Mouse (Mus musculus) Patski (cell line): ENCODE measurements at regions not wholly inside any gene's neighbourhood (a gene's known extent, or its start where the extent isn't known, plus 50 kb on each side); places are given as distances from the start of the nearest gene placed in this dataset.

Source experiments
- ATAC-seq: fragments of 100-300 bp; one replicate; pipeline ENCODE4 v1.8.0; 2021
- CTCF ChIA-PET: fragments of 350-600 bp; sonication (Branson Sonifier 250); formaldehyde crosslinking; loops from one replicate; lab custom pipeline; 2022; ENCODE audit warnings: inconsistent platforms; lab: Charles Lee
- POLR2A ChIA-PET: fragments of 350-600 bp; sonication (Branson Sonifier 250); formaldehyde crosslinking; loops from one replicate; lab custom pipeline; 2022; ENCODE audit warnings: antibody characterized with exemption, inconsistent platforms; lab: Charles Lee
- DNase-seq: peaks from one replicate; pipeline ENCODE4 v3.0.0-alpha.2; 2011; ENCODE audit warnings: low read depth, low spot score
- H3K27me3 ChIP-seq: fragments of 371-371 bp; one replicate; pipeline ENCODE4 v1.5.1; 2021
- CTCF ChIP-seq: fragments of 100-300 bp; IDR thresholded peaks from one replicate; pipeline ENCODE4 v1.5.1; 2021
- in situ Hi-C: fragments of 300-500 bp; cut with MboI; formaldehyde crosslinking; loops from 3 replicates; pipeline ENCODE4 v1.11.1; 2018; ENCODE audit warnings: low pct_unique_long_range_greater_than_20kb, mixed read lengths

- TF ChIP-seq CTCF, result no peak
- H3K27me3 ChIP-seq, result no peaks in the 10 kb centered on the region
- peak; percentile 29 for ATAC-seq
- ChIA-PET CTCF (interaction anchor here (3.0 kb wide), 1 partner anchor 8 kb away, joined by 11 read pairs; no protein-coding TSS in a partner anchor), POLR2A (interaction anchor here (1.0 kb wide), 1 partner anchor 9 kb away, joined by 5 read pairs; no protein-coding TSS in a partner anchor)
- in situ Hi-C loops, result no loop called here
- DNase-seq, result no peak
Measured at GRCm38 (mm10) chr3:60347049-60347448, 125.6 kb upstream of the Mbnl1 start.

DNA sequence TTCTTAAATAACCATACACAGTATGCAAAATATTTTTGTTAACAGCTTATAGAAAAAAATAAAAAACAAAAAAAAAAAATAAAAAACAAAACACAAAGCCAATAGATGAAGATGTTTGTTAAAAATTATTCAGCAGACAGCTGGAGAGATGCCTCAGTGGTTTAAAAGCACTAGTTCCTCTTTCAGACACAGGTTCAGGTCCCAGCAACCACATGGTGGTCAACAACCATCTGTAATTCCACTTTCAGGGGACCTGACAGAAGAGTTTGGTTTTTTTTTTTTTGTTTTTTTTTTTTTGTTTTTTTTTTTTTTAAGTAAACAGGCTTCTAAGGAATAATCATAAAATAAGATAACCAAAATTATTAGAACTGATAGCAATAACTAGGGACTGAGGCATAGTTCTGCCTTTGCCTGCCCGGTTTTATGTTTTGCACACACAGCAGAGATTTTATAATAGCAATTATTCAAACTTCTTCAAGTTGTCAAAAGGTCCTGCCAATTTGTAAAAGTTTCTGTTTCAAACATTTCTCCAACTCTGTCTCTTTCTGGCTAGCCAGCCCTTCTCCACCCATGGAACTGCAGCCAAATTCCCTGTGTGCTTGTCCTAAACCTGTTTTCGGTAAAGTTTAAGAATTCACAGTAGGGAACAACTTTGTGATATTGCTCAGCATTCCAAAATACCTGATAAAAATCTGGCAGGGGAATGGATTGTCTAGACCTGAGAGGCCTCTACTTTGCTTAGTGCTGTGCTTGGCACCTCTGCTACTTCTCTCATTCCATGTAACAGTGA is 101.3 kb upstream of the Mbnl1 start:
- CTCF ChIA-PET, result interaction anchor here (0.7 to 2.2 kb wide), 3 partner anchors 13 to 17 kb away, joined by 3 to 9 read pairs (median 3); no protein-coding TSS in a partner anchor
- no peak for TF ChIP-seq CTCF
- in situ Hi-C loops, result no loop called here
- DNase-seq (no peak), ATAC-seq (no peak)
- no peaks in the 10 kb centered on the region for H3K27me3 ChIP-seq
- POLR2A ChIA-PET, result no interaction called here

DNA sequence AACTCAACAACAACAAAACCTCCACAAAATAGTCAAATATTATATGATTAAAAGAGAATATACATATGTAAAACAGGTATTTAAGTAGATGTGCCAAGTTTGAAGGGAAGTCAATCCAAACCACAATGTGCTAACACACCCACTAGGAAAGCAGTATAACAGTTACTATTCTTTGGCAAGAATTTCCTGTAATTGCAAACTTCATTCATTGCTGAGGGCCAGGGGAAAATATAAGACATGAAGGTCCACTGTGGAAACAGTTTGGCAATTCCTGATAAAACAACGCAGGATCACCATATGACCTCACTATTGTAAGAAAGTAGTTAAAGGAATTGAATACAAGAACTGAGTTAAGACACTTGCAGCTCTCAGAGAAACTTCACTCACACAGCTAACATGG is 99.0 kb upstream of the Mbnl1 start:
- ATAC-seq (no peak), DNase-seq (no peak)
- TF ChIP-seq CTCF, result no peak
- H3K27me3 ChIP-seq, result no peaks in the 10 kb centered on the region
- in situ Hi-C loops, result no loop called here
- POLR2A ChIA-PET, result no interaction called here
- CTCF ChIA-PET, result interaction anchor here (2.2 kb wide), 1 partner anchor 11 kb away, joined by 9 read pairs; no protein-coding TSS in a partner anchor

GRCm38 (mm10) chr3:60388593-60388992 is 84.0 kb upstream of the Mbnl1 start:
- TF ChIP-seq CTCF, result no peak
- CTCF ChIA-PET, result interaction anchor here (0.8 to 1.4 kb wide), 5 partner anchors 16 to 221 kb away, joined by 3 to 4 read pairs (median 3); no protein-coding TSS in a partner anchor
- in situ Hi-C loops, result no loop called here
- ATAC-seq, result peak; percentile 17
- H3K27me3 ChIP-seq, result no peaks in the 10 kb centered on the region
- POLR2A ChIA-PET, result no interaction called here
- DNase-seq, result no peak

- in situ Hi-C loops, result no loop called here
- peak; percentile 87 for ATAC-seq
- peak; percentile 68 for DNase-seq
- no peaks in the 10 kb centered on the region for H3K27me3 ChIP-seq
- POLR2A ChIA-PET, result no interaction called here
- CTCF ChIA-PET, result interaction anchor here (0.6 to 1.4 kb wide), 4 partner anchors 15 to 220 kb away, joined by 3 read pairs; no protein-coding TSS in a partner anchor
- no peak for TF ChIP-seq CTCF
Measured at GRCm38 (mm10) chr3:60389032-60389431, 83.6 kb upstream of the Mbnl1 start.

DNA sequence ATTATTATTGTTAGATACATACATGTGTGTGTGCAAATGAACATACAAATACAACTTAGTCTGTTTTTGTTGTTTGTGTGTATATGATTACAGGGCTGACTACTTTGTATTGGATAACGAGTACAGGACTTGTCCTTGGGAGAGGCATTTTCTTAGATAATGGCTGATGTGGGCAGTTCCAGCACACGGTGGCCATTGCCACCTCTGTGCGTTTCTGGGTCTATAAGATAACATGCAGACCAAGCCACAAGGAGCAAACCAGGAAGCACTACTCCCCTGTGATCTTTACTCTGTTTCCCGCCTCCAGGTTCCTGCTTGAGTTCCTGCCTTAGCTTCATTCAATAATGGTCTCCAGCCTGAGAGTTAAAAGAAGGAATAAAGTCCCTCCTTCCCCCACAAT is 77.3 kb upstream of the Mbnl1 start:
- H3K27me3 ChIP-seq, result no peaks in the 10 kb centered on the region
- no peak for ATAC-seq
- ChIA-PET CTCF (no interaction called here), POLR2A (no interaction called here)
- in situ Hi-C loops, result no loop called here
- TF ChIP-seq CTCF, result no peak
- DNase-seq, result no peak

DNA sequence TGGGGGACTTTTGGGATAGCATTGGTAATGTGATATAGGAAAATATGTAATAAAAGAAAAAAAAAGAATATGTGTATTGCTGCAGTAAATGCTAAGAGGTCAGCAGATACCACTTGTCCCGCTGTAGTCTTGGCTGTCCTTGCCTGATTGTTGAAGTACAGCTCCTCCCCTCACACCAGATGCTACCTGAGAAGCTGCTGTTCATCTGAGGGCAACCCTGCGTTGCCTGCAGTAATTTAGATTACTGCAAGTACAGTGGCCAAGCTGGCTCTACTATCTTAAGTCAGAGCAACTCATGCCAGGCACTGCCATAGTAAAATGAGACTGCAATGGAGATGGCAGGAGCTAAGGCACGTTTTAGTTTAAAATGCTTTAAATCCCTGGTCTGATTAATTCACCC is 75.7 kb upstream of the Mbnl1 start:
- in situ Hi-C loops, result no loop called here
- ATAC-seq (no peak), DNase-seq (no peak)
- ChIA-PET POLR2A (no interaction called here), CTCF (interaction anchor here (1.2 to 1.4 kb wide), 2 partner anchors 9 to 12 kb away, joined by 5 to 8 read pairs; no protein-coding TSS in a partner anchor)
- H3K27me3 ChIP-seq, result no peaks in the 10 kb centered on the region
- no peak for TF ChIP-seq CTCF

GRCm38 (mm10) chr3:60398796-60399195 is 73.8 kb upstream of the Mbnl1 start:
- ChIA-PET POLR2A (interaction anchor here (0.5 kb wide), 1 partner anchor 118 kb away, joined by 5 read pairs; no protein-coding TSS in a partner anchor), CTCF (interaction anchor here (0.8 to 1.5 kb wide), 5 partner anchors 9 to 18 kb away, joined by 3 to 5 read pairs (median 3); no protein-coding TSS in a partner anchor)
- H3K27me3 ChIP-seq, result no peaks in the 10 kb centered on the region
- ATAC-seq, result no peak
- in situ Hi-C loops, result no loop called here
- DNase-seq, result no peak
- TF ChIP-seq CTCF, result no peak

GRCm38 (mm10) chr3:60402251-60402830 is 70.3 kb upstream of the Mbnl1 start:
- ChIA-PET POLR2A (no interaction called here), CTCF (no interaction called here)
- no peak for DNase-seq
- no peak for ATAC-seq
- no peaks in the 10 kb centered on the region for H3K27me3 ChIP-seq
- in situ Hi-C loops, result no loop called here
- TF ChIP-seq CTCF, result no peak

- no peak for TF ChIP-seq CTCF
- ATAC-seq, result no peak
- DNase-seq, result no peak
- no peaks in the 10 kb centered on the region for H3K27me3 ChIP-seq
- CTCF ChIA-PET, result no interaction called here
- POLR2A ChIA-PET, result interaction anchor here (0.7 to 0.9 kb wide), 2 partner anchors 94 to 128 kb away, joined by 3 to 4 read pairs; no protein-coding TSS in a partner anchor
- in situ Hi-C loops, result loop anchor here (5.0 kb wide), 1 partner anchor 190 kb away; no protein-coding TSS in a partner anchor
Measured at GRCm38 (mm10) chr3:60407426-60407825, 65.2 kb upstream of the Mbnl1 start.
